Mouse (Mus musculus) cortical plate, adult 2 months (tissue): ENCODE results near the gene Upk3b.

Source experiments
- CTCF ChIP-seq: fragments of 200-500 bp; IDR thresholded peaks from 2 replicates; pipeline ENCODE4 v1.5.1; 2011; ENCODE audit warnings: mild to moderate bottlenecking, control low read depth, low read length; ENCODE audit not compliant: insufficient read depth; ENCODE audit errors: extremely low read depth
- POLR2A ChIP-seq: fragments of 200-500 bp; IDR thresholded peaks from 2 replicates; pipeline ENCODE4 v1.6.1; 2011; ENCODE audit warnings: mild to moderate bottlenecking, low read length, control low read depth; ENCODE audit not compliant: insufficient read depth; ENCODE audit errors: extremely low read depth

GRCm38 (mm10) chr5:136007745-136008144 is 30.6 kb upstream of the Upk3b start:
- TF ChIP-seq CTCF: no peak
- TF ChIP-seq POLR2A: no peak
